Mouse (Mus musculus) liver, embryonic 11.5 days (tissue): Measurements from ENCODE around the gene Prlh. TPM values are rescaled to one million over a fixed set of nuclear protein-coding genes. Genes with fewer than 3 reads are reported as not detected.
A peak's percentile ranks its signal among the peaks of the same experiment; 100 is the strongest.

Experiments used
- ATAC-seq: fragments of 200-750 bp; cut with Nextera tagmentation; replicated peaks from 2 replicates; pipeline ENCODE4 v1.8.0; 2017; ENCODE audit warnings: moderate number of reproducible peaks, mild to moderate bottlenecking, moderate TSS enrichment, moderate library complexity; ENCODE audit not compliant: low FRiP score
- DNase-seq: peaks from one replicate; pipeline ENCODE4 v3.0.0-alpha.2; 2017; ENCODE audit warnings: low spot score
- H3K27ac ChIP-seq: fragments of 300-500 bp; sonication (generic); 2 replicates; pipeline ENCODE4 v1.5.1; 2014; ENCODE audit warnings: mild to moderate bottlenecking, low read depth, low read length, control low read depth
- H3K27me3 ChIP-seq: fragments of 300-500 bp; sonication (generic); replicated peaks from 2 replicates; pipeline ENCODE4 v1.6.1; 2014; ENCODE audit warnings: low read length, mixed read lengths; ENCODE audit not compliant: control insufficient read depth, insufficient read depth
- H3K36me3 ChIP-seq: fragments of 300-500 bp; sonication (generic); 2 replicates; pipeline ENCODE4 v1.6.1; 2014; ENCODE audit warnings: mild to moderate bottlenecking, low read length, moderate library complexity, mixed read lengths; ENCODE audit not compliant: control insufficient read depth, insufficient read depth
- H3K4me1 ChIP-seq: fragments of 300-500 bp; sonication (generic); replicated peaks from 2 replicates; pipeline ENCODE4 v1.6.1; 2014; ENCODE audit warnings: low read length, mixed read lengths; ENCODE audit not compliant: control insufficient read depth, insufficient read depth
- H3K4me2 ChIP-seq: fragments of 300-500 bp; sonication (generic); 2 replicates; pipeline ENCODE4 v1.6.1; 2014; ENCODE audit warnings: mild to moderate bottlenecking, control low read depth, moderate library complexity
- H3K4me3 ChIP-seq: fragments of 300-500 bp; sonication (generic); 2 replicates; pipeline ENCODE4 v1.5.1; 2014; ENCODE audit warnings: low read depth, low read length, control low read depth
- H3K9ac ChIP-seq: fragments of 300-500 bp; sonication (generic); 2 replicates; pipeline ENCODE4 v1.6.1; 2014; ENCODE audit warnings: low read depth, low read length, control low read depth
- H3K9me3 ChIP-seq: fragments of 300-500 bp; sonication (generic); 2 replicates; pipeline ENCODE4 v1.6.1; 2016; ENCODE audit warnings: low read length, inconsistent platforms, mixed read lengths; ENCODE audit not compliant: control insufficient read depth
- WGBS: fragments of 180-500 bp; shearing (Covaris S2); extraction: QIAGEN DNeasy Blood & Tissue Kit; methylation state at CpG from one replicate; pipeline ENCODE4 v1.1.7; 2014; 5-methylcytosine and 5-hydroxymethylcytosine counted together
- polyA plus RNA-seq: library from polyadenylated mRNA; unstranded; fragments of >200 nt; fragmentation: Nextera tagmentation; extraction: Ambion mirVana; gene quantifications from 2 replicates; pipeline ENCODE4 v1.2.1, GENCODE M21; 2014

Gene Prlh
- polyA plus RNA-seq, 1 experiment from 2014 or later: not detected

DNA sequence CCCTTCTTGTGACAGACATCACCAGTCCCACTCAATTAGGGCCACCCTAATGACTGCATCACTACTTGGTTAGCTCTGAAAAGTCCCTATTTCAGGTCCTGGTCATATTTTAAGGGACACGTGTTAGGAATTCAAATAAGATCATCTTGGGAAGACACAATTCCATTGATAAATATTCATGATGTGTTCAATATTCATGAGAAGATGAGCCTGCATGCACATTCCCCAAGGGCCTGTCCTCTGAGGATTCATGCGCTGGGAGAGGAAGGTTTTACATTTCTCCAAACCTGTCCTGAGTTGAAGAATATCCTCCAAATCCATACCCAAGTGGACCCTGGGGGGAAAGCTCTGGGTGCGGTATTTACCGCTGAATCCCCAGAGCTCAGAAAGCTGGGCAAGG, 23.1 kb downstream of the Prlh start:
- Histone ChIP-seq H3K27ac (no peak overlapping the region), H3K9ac (no peak overlapping the region), H3K4me3 (no peak overlapping the region), H3K4me2 (no peak overlapping the region), H3K27me3 (no peaks in the 10 kb centered on the region), H3K9me3 (no peaks in the 10 kb centered on the region), H3K36me3 (no peaks in the 10 kb centered on the region), H3K4me1 (peaks cover 8% of the 10 kb centered on the region)
- 80% methylated on average over 4 of the region's 4 CpGs for WGBS
- ATAC-seq (no peak), DNase-seq (no peak)

DNA sequence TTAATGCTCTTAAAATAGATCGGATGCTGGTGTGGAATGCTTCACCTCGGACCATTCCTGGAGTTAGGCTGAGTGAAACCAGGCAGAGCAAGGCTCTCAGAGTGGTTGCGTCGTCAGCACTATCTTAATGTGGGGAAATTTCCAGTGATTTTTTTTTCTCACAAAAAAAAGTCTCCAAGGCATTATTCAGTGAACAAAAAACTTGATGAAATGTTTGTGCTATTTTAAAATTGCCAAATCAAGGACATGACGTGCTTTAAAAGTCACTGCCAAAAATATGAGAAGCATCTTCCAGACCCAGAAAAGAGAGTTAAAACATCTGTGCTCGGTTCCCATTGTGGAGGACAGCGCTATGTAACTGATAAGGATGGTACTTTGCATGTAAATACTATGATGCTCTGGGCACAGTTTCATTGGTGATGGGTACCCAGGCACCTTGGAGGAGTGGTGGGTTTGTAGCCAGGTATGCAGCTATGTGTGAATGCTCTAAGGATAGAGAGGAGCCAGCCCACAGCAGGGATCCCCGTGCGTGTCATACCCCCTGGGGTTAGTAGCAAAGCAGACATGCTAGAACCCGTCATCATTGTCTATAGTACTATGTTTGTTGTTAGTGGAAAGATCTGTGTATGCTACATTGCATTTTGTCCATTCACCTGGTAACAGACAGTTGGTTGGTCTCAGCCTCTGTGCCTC, 27.9 kb downstream of the Prlh start:
- H3K4me1 ChIP-seq: no peaks in the 10 kb centered on the region
- H3K27ac ChIP-seq: no peak overlapping the region
- no peak overlapping the region for H3K4me3 ChIP-seq
- WGBS: 68% methylated on average over 10 of the region's 10 CpGs
- H3K36me3 ChIP-seq: no peaks in the 10 kb centered on the region
- H3K27me3 ChIP-seq: no peaks in the 10 kb centered on the region
- no peak for ATAC-seq
- no peak for DNase-seq
- no peak overlapping the region for H3K4me2 ChIP-seq
- no peak overlapping the region for H3K9ac ChIP-seq
- no peaks in the 10 kb centered on the region for H3K9me3 ChIP-seq

DNA sequence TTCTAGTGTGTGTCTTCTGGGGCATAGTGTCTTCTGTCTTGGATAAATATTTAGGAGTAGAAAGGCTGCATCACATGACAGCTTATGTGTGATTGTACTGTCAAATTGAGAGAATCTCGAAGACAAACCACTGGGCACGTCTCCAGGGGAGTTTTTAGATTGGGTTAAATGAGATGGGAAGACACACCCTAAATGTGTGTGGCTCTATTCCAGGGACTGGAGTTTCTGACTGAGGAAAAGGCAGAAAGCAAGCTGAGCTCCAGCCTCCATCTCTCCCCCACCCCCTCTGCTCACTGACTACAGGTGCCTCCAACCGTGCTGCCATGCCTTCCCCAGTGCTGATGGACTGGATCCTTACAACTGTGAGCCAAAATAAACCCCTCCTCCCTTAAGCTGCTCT, 28.4 kb downstream of the Prlh start:
- Histone ChIP-seq H3K27ac (no peak overlapping the region), H3K9me3 (no peaks in the 10 kb centered on the region), H3K9ac (no peak overlapping the region), H3K4me1 (no peaks in the 10 kb centered on the region), H3K4me2 (no peak overlapping the region), H3K27me3 (no peaks in the 10 kb centered on the region), H3K4me3 (no peak overlapping the region), H3K36me3 (no peaks in the 10 kb centered on the region)
- DNase-seq (no peak), ATAC-seq (no peak)
- 73% methylated on average over 3 of the region's 3 CpGs for WGBS

DNA sequence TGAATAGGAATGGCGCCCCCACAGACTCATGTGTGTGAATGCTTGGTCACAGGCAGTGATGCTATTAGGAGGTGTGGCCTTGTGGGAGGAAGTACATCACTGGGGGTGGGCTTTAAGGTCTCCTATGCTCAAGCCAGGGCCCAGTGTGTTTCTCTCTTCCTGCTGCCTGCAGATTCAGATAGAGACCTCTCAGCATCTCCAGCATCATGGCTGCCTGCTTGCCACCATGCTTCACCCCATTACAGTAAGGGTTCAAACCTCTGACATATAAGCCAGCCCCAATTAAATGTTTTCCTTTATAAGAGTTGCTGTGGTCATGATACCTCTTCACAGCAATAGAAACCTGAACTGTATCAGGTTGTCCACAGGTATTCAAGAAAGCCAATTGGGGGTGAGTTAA, 43.0 kb downstream of the Prlh start:
- Histone ChIP-seq H3K4me2 (no peak overlapping the region), H3K27ac (no peak overlapping the region), H3K9me3 (0 out of 2 replicates have a peak, but pooled peaks cover 2% of the 10 kb centered on the region), H3K27me3 (peaks cover 19% of the 10 kb centered on the region), H3K36me3 (no peaks in the 10 kb centered on the region), H3K4me3 (no peak overlapping the region), H3K9ac (no peak overlapping the region), H3K4me1 (0 out of 2 replicates have a peak, but pooled peaks cover 4% of the 10 kb centered on the region)
- ATAC-seq: no peak
- WGBS: 82% methylated on average over 1 of the region's 1 CpGs
- DNase-seq: no peak

DNA sequence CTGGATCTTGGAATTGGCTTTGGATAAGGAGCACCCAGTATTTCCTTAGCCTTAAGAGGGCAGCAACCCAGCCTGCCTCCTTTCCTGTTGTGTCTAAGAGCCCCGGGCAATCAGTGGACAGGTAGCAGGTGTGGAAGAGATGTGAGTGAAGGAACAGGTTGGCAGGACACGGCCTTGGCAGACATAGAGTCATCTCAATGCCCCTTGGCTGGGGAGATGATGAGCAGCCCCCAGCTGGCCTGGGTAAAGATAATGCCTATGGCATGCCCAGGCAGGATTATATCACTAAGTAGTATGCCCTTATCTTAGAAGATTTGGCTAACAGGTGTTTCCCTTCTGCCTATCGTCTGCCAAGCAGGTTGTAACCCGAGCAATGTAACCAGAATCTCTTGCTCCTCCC, 44.2 kb downstream of the Prlh start:
- ATAC-seq: no peak
- 51% methylated on average over 4 of the region's 4 CpGs for WGBS
- H3K4me3 ChIP-seq: no peak overlapping the region
- no peak for DNase-seq
- no peak overlapping the region for H3K9ac ChIP-seq
- H3K27me3 ChIP-seq: peaks cover 19% of the 10 kb centered on the region
- H3K27ac ChIP-seq: no peak overlapping the region
- H3K4me1 ChIP-seq: 0 out of 2 replicates have a peak, but pooled peaks cover 7% of the 10 kb centered on the region
- no peaks in the 10 kb centered on the region for H3K36me3 ChIP-seq
- H3K9me3 ChIP-seq: 0 out of 2 replicates have a peak, but pooled peaks cover 2% of the 10 kb centered on the region
- H3K4me2 ChIP-seq: no peak overlapping the region

DNA sequence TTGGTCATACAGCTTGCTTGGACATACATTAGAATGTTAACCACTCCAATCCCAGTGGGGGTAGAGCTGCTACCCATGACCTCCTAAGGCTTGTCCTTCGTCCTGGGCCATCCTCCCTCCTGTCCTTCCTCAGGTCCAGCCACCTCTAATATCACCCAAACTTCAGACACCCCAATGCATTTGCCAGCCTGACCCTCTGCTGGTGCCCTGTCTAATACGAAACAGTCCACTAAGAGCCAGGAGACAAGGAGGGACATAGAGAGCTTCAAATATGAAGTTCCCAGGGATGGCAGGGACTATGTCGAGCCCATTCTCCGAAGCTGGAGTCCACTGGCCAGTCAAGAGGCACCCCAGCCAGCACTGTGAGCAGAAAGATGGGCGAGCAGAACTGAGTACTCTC, 44.7 kb downstream of the Prlh start:
- H3K4me3 ChIP-seq: no peak overlapping the region
- no peaks in the 10 kb centered on the region for H3K36me3 ChIP-seq
- H3K4me1 ChIP-seq: 0 out of 2 replicates have a peak, but pooled peaks cover 7% of the 10 kb centered on the region
- no peak for DNase-seq
- H3K9ac ChIP-seq: no peak overlapping the region
- peaks cover 19% of the 10 kb centered on the region for H3K27me3 ChIP-seq
- H3K27ac ChIP-seq: no peak overlapping the region
- 0 out of 2 replicates have a peak, but pooled peaks cover 2% of the 10 kb centered on the region for H3K9me3 ChIP-seq
- H3K4me2 ChIP-seq: no peak overlapping the region
- WGBS: 74% methylated on average over 5 of the region's 5 CpGs
- no peak for ATAC-seq

DNA sequence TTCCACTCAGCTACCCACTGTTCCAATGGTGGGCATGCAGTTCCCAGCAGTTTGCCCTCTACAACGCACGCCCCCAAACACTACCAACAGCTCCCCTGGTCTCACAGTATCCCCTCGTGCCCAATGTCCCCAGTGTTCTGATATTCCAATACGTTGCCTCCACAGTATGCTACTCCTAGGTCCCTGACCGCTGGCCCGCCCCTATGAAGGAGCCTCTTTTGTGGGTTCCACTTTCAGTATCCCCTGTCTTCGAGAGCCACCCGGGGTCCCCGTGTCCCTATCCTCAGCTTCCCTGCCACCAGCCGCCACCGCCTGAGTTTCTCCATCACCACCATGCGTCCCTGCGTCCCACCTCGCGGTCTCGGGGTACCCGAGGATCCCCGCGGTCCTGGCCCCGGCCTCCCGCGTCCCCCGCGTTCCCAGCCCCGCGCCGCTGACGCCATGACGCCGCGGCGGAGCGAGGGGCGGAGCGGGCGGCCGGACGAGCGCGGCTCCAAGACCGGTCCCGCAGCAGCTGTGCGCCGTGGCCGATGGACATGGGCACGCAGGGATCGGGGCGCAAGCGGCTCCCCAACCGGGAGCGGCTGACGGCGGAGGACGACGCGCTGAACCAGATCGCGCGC, 45.5 kb downstream of the Prlh start, which contains the start of gene Lrrfip1:
Gene Lrrfip1 (plus strand): TSS at position 470 of the 623 bp plus-strand sequence.
- Histone ChIP-seq H3K9ac (peak within 1 kb of the TSS; percentile 63), H3K4me2 (peak within 1 kb of the TSS; percentile 90), H3K36me3 (no peaks in the 10 kb centered on the region), H3K4me3 (peak within 1 kb of the TSS; percentile 61), H3K27ac (no peak within 1 kb of the TSS), H3K27me3 (peaks cover 19% of the 10 kb centered on the region), H3K4me1 (0 out of 2 replicates have a peak, but pooled peaks cover 7% of the 10 kb centered on the region), H3K9me3 (0 out of 2 replicates have a peak, but pooled peaks cover 2% of the 10 kb centered on the region)
- peak; percentile 54 for DNase-seq
- 3% methylated on average over 57 of the region's 59 CpGs for WGBS
- peak; percentile 56 for ATAC-seq

DNA sequence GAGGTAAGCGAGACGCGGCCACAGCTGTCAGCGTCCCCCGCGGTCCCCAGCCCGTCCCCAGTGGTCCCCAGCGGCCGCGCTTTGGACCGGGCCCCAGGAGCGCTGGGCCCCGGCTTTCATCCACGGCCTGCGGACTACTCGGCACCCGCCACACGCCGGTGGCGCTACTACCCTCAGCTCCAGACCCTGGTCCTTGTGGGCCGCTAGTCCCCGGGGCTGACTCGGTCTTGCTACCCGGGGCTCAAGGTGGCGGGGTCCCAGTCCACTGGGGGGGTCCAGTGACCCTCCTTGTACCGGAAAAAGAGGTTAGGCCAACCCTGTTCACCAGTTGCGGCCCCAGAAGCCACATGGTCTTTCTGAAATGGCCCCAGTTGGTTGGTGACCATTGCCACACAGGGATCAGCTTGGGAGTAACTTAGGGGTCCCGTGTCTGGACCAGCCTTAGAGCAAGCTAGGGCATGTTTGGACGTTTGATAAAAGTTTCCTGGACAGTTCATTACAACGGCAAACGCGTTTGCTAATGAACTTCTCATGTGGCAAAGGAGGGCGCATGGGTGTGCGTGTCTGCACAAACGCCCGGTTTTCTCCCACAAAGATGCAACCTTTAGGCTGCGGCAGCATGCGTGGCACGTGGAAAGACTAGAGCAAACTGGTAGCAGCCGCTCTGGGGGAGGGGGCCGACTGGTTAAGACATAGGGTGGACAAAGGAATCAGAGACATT, 46.1 kb downstream of the Prlh start:
- Histone ChIP-seq H3K36me3 (no peaks in the 10 kb centered on the region), H3K4me2 (peak overlapping the region; percentile 90), H3K4me1 (0 out of 2 replicates have a peak, but pooled peaks cover 7% of the 10 kb centered on the region), H3K27ac (no peak overlapping the region), H3K27me3 (peaks cover 19% of the 10 kb centered on the region), H3K4me3 (peak overlapping the region; percentile 61), H3K9me3 (0 out of 2 replicates have a peak, but pooled peaks cover 2% of the 10 kb centered on the region), H3K9ac (peak overlapping the region; percentile 63)
- WGBS: 4% methylated on average over 41 of the region's 41 CpGs
- ATAC-seq: peak; percentile 45
- DNase-seq: peak; percentile 46
